Mouse (Mus musculus) layer of hippocampus, postnatal 10 days (tissue): ENCODE data around the gene Cd300c2. TPM values are rescaled to one million over a fixed set of nuclear protein-coding genes. Genes with fewer than 3 reads are reported as not detected.
"Not testable (repeated sequence)": the region's sequence is repeated elsewhere in the genome, so short reads cannot be mapped to it uniquely, and the experiment has no call there.

Source experiments
- DNase-seq, 2 experiments: peaks; one replicate each; pipeline ENCODE4 v3.0.0; 2021; ENCODE audit warnings: low spot score in 2 of 2
- long read RNA-seq: library from polyadenylated mRNA; stranded (forward); transcript quantifications from one replicate; pipeline ENCODE4 v2.0.0, GENCODE M21; 2023
- total RNA-seq, 2 experiments: library from RNA; stranded (reverse); gene quantifications; 2 replicates each; pipeline ENCODE4 v1.2.3; 2021

The Cd300c2 gene
- 1 to 10 TPM; 2.5 to 3.5 TPM for total RNA-seq
- long read RNA-seq, partial matches to known transcripts, result 0 of 5 reads
- long read RNA-seq, other reads (novel, unspliced or antisense), result 0 of 5 reads

- DNase-seq, result no peak
Measured at GRCm38 (mm10) chr11:115001474-115002040, at the start of gene Cd300c2. Gene Cd300c2, minus strand, starts transcription at chr11:115001880.

GRCm38 (mm10) chr11:115049282-115049895 lies 47.7 kb upstream of the Cd300c2 start:
- DNase-seq, result peak in 1 of 2 experiments; percentile 19

GRCm38 (mm10) chr11:115048259-115048658 lies 46.6 kb upstream of the Cd300c2 start, which contains the start of gene Cd300ld3:
Gene Cd300ld3, minus strand, starts transcription at chr11:115048409.
- DNase-seq, result no peak

- not testable (repeated sequence) for DNase-seq
Measured at GRCm38 (mm10) chr11:115037669-115038068, 36.0 kb upstream of the Cd300c2 start, which contains the start of gene Cd300ld5. Gene Cd300ld5, minus strand, starts transcription at chr11:115037769.

- not testable (repeated sequence) for DNase-seq
Measured at GRCm38 (mm10) chr11:115026912-115027311, 25.2 kb upstream of the Cd300c2 start, which contains the start of gene Cd300ld4. Gene Cd300ld4, minus strand, starts transcription at chr11:115027012.

GRCm38 (mm10) chr11:115016093-115016492 lies 14.4 kb upstream of the Cd300c2 start, which contains the start of gene Cd300ld2:
Gene Cd300ld2, minus strand, starts transcription at chr11:115016193.
- not testable (repeated sequence) for DNase-seq

- no peak for DNase-seq
Measured at GRCm38 (mm10) chr11:115004070-115004469, 2.4 kb upstream of the Cd300c2 start.

- no peak for DNase-seq
Measured at GRCm38 (mm10) chr11:114989793-114990192, 11.9 kb downstream of the Cd300c2 start, which contains the start of gene Cd300ld. Gene Cd300ld, minus strand, starts transcription at chr11:114989922.

- DNase-seq, result no peak
Measured at GRCm38 (mm10) chr11:114981866-114982265, 19.8 kb downstream of the Cd300c2 start.

GRCm38 (mm10) chr11:114972726-114973125 lies 29.0 kb downstream of the Cd300c2 start:
- DNase-seq, result no peak

- no peak for DNase-seq
Measured at GRCm38 (mm10) chr11:114968752-114969207, 32.9 kb downstream of the Cd300c2 start, which contains the start of gene Cd300c. Gene Cd300c, minus strand, starts transcription at chr11:114969157.

GRCm38 (mm10) chr11:114965182-114965828 lies 36.4 kb downstream of the Cd300c2 start:
- DNase-seq, result no peak

GRCm38 (mm10) chr11:114960369-114960768 lies 41.3 kb downstream of the Cd300c2 start:
- no peak for DNase-seq

Other genes starting within 250 kb of the Cd300c2 start
- gene Kif19a, start 236.5 kb downstream of the Cd300c2 start, total RNA-seq, result 1 to 10 TPM; 6.7 to 8.7 TPM
- gene Btbd17, start 205.9 kb downstream of the Cd300c2 start, total RNA-seq, result 10 to 100 TPM; 30.4 to 32.9 TPM
- gene Gpr142, start 203.0 kb downstream of the Cd300c2 start, total RNA-seq, result not detected
- 1 to 10 TPM; 3.9 to 5.1 TPM for gene Gprc5c, start 150.7 kb downstream of the Cd300c2 start, total RNA-seq
- gene Cd300a, start 111.8 kb downstream of the Cd300c2 start, total RNA-seq, result under 1 TPM; 0.62 TPM
- gene Cd300lb, start 67.5 kb downstream of the Cd300c2 start, total RNA-seq, result under 1 TPM in 1 of 2 experiments, not detected in 1; 0.20 TPM
- not detected for gene Cd300c, start 32.7 kb downstream of the Cd300c2 start, total RNA-seq
- gene Cd300ld, start 12.0 kb downstream of the Cd300c2 start, total RNA-seq, result under 1 TPM in 1 of 2 experiments, not detected in 1; 0.11 TPM
- gene Cd300ld2, start 14.3 kb upstream of the Cd300c2 start, total RNA-seq, result not detected
- gene Cd300ld4, start 25.1 kb upstream of the Cd300c2 start, total RNA-seq, result not detected
- 1 to 10 TPM; 2.5 to 2.6 TPM for gene Cd300ld5, start 35.9 kb upstream of the Cd300c2 start, total RNA-seq
- gene Cd300ld3, start 46.5 kb upstream of the Cd300c2 start, total RNA-seq, result not detected
- not detected for gene Cd300e, start 60.3 kb upstream of the Cd300c2 start, total RNA-seq
- gene Rab37, start 89.6 kb upstream of the Cd300c2 start, total RNA-seq, result 1 to 10 TPM in 1 of 2 experiments, under 1 TPM in 1; 0.91 to 1.6 TPM
- gene Cd300lf, start 132.1 kb upstream of the Cd300c2 start, total RNA-seq, result under 1 TPM; 0.27 to 0.50 TPM
- gene Slc9a3r1, start 161.5 kb upstream of the Cd300c2 start, total RNA-seq, result 10 to 100 TPM; 70.4 to 78.0 TPM
- 10 to 100 TPM; 15.1 to 20.2 TPM for gene Tmem104, start 185.6 kb upstream of the Cd300c2 start, total RNA-seq
- 10 to 100 TPM; 15.8 to 17.6 TPM for gene Nat9, start 186.0 kb upstream of the Cd300c2 start, total RNA-seq